Mouse (Mus musculus): ENCODE measurements around the gene Prex1. TPM values are rescaled to one million over a fixed set of nuclear protein-coding genes. Genes with fewer than 3 reads are reported as not detected.

The Prex1 gene
- total RNA-seq, 4 experiments from 2014 or later: 91.7 to 98.3 (median 95.8) TPM

DNA sequence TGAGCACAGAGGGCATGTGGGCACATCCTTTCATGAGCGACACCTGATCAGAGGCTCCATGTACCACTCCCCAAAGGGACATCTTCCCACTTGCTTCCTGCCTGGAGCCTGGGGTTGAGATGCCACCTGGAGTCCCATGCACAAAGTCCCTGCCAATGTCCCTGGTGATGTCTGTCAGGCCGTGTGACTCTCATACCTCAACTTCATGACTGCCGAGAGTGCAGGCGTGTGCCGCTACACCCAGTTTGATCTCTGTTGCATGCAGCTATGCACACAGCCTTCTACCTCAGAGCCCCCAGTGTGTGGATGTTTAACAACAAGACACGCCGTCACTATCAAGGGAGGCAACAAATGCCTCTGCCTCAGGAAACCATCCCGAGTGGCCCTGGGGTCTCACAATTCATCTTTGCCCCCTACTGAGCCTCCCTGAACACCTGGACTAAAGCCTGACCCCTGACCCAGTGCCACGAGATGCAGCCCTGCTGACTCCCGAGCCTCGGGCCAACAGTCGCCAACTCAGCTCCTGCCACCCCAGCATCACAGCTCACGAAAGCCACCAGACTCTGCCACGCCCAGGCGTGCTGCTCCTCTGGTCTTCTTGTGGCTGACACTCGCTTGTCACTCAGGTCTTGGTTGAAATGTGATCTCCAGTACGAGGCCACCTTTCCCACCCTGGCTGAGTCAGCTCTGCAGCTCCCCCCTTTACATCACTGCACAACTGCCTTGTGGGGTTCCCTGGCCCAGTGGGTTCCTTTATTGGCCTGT is 107.0 kb downstream of the Prex1 start:
- no peak for DNase-seq (ENCODE audit: low spot score in 2 of 2)

DNA sequence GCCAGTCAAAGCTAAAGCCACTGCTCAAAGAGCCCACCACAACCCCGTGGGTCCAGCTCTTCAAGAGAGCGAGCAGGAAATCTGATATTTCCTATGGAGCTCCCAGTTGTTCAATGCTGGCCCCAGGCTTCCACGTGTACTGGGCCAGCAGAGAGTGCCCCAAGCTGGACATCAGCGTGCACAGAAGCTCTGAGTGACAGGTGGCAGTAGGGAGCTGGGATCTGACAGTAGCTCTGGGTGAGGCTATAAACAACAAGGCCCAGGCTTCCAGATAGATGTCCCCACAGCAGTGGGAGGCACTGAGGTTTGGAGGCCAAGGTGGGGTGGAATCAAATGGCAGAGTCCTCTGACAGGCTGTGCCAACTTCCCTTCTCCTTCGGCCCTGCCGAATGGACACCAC is 107.6 kb downstream of the Prex1 start:
- no peak for DNase-seq (ENCODE audit: low spot score in 2 of 2)

DNA sequence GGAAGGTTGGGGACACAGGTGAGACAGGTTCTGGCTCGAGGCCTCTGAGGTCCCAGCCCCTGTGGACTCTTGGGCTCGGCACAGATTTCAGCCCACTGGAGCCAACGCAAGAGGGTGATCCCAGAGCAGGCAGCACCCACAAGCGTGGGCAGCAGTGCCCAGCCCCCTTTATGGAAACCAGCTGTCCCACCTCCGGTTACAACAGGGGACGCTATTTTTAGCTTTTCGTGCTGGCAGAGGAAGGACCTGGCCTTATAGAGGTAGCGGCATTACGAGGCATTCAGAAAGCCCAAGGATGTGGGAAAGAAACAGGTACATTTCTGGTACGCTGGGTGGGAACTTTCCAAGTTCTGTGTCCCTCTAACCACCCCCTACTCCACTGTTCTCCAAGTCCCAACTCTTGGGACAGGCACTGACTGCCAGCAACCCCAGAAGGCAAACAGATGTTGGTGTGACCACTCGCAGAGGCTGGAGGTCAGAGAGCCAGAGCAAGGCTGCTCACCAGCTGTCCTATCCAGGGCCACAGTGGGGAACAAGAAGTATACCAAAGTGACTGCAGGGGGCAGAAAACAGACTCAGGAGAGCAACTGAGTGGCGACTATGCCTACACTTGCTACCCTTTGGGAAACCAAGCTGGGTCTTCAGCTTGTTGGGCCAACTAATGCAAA is 108.3 kb downstream of the Prex1 start:
- DNase-seq (ENCODE audit: low spot score in 2 of 2): no peak

DNA sequence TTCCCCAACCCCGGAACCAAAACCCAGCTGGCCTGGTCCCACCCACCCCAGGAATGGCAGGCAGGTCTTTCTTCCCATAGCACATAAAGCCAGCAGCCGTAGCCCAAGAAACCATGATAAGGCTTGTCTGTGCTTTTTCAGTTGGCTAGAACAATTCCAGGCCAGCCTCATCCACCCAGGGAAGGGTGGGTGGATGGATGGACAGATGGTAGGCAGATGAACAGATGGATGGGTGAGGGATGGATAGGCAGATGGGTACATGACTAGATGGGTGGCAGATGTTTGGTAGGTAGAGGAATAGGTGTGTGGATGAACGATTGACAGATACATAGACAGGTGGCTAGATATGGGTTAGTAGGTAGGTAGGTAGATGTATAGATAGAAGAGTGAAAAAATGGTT is 110.7 kb downstream of the Prex1 start:
- DNase-seq (ENCODE audit: low spot score in 2 of 2): peak in 1 of 2 experiments; percentile 43

DNA sequence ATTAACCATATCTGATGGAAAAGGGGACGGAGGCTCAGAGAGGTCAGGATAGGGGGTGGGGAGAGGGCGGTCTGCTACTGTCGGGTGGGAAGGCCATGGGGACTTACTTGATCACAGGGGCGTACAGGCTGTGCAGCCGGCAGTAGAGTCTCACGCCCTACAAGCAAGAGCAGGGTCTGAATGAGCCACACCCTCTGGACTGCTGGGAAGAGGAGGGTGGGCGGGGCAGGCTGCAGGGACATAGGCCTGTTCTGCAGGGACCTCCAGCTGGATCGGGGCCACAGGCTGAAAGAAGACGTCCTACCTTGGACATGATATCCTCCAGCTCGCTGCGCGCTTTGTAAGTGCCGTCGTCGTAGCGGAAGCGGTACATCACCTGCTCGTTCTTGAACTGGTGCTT is 112.2 kb downstream of the Prex1 start:
- no peak for DNase-seq (ENCODE audit: low spot score in 2 of 2)

DNA sequence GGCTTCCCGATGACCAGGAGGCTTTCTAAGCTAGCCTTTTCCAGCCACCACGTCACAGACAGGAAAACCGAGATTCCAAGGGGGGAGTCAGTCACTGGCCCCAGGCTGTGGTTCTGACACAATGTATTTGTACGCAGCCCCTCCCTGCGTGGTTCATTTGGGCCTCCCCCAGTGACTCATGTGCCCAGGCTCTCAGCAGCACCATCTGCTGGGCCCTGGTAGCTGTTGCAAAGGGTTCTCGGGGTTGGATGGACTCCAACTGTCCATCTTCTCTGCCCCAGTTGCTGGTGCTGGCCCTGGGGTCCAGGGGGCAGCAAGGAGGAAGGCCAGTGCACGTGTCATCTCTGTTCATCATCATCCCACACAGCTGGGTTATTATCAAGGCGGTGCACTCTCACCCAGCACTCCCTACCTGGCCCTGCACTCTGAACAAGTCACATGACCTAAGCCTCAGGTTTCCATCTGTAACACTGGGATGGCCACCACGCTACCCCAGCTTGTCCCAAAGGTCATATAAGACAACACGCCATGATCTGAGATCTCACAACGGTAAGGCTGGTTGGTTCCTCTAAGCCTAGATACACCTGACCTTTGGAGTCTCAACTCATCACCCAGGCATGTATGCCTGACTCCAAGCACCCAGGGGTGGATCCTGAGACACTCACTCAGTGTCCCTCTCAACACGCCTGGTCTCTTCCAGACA is 115.0 kb downstream of the Prex1 start:
- no peak for DNase-seq (ENCODE audit: low spot score in 2 of 2)

DNA sequence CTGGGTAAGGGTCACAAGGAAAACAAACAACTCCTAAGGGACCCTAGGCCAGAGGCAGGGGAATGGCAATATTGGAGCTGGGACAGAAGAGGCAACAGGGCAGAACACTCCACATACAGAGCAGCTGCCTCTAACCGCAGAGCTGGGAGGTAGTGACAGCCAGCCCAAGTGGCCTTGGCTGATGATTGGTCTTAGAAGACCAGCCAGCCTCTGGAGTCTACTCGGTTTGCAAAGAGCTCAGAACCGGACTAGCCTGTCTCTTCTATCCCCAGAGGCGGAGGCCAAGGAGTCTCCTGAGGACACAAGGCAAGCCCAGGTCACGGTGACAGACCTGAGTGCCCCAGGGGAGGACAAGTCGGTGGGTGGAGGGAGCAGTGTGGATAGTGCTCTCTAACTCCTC is 115.9 kb downstream of the Prex1 start:
- DNase-seq (ENCODE audit: low spot score in 2 of 2): no peak

DNA sequence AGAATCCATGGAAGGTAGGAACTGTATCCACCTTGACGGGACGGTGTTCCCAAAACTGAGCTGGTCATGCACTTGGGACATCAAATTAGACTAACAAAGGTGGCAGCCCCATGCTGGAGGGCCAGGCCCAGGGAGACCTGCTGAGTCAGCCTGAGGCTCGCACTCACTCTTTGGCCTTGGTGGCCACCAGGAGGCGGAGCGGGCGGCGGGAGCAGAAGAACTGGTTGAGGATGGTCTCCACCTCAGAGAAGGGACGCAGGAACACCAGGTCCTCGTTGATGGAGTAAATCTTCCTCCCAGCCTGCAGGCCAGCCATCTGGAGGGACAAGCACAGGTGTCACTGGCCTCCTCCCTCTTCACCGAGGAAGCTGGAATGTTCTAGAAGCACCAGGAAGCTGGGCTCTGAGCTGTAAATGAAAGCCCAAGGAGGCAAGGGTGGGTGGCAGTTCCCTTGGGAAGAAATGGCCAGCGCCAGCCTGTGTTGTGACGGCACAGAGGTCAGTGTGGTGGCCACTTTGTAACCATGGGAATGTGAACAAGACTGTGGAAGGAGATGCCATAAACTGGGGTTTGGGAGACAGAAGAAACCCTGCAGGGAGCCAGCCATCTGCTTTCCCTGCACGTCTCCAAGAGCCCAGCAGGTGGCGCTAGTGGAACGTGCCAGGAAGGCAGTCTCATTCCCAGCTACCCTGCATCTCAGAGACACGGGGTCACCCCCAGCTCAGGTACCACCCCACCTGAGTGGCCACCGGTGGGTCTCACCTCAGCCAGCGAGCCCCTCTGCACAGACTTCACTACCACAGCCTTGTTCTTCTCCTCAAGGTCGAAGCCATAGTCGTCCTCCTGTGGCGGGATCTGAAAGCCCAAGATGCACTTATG is 121.4 kb downstream of the Prex1 start:
- peak; percentile 64 to 84 for DNase-seq (ENCODE audit: low spot score in 2 of 2)

DNA sequence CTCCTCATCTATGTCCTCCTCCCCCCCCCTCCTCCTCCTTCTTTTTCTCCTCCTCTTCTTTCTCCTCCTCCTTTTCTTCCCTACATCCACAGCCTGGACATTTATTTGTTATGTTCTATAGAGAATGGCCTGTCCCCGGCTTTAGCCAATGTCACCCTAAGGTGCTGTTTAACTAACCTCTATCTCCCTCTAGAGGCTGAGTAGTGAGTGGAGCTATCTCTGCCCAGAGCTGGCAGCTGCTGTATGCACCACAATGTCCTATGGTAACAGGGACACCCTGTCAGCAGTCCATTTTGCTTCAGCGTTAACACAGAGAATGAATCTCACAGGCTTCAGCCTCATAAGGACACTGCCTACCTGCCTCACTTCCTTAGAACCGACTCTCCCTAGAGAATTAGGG is 129.1 kb downstream of the Prex1 start:
- no peak for DNase-seq (ENCODE audit: low spot score in 2 of 2)

DNA sequence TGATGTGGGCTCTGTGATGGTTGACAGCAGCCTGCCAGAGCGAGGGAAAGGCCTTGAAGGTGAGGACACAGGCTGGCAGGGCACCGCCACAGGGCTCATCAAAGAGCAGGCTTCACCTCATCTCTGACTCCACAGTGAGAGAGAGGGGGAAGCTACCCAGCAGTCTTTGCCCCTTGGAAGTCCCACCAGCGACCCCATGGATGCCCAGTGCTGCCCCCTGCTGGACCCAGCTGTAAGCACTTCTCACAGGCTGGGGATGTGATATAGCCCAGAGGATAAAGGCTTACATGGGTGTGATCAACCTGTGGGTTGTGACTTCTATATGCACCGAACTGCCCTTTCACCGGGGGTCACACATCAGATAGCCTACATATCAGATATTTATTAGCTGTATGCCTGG is 130.3 kb downstream of the Prex1 start:
- DNase-seq (ENCODE audit: low spot score in 2 of 2): no peak

DNA sequence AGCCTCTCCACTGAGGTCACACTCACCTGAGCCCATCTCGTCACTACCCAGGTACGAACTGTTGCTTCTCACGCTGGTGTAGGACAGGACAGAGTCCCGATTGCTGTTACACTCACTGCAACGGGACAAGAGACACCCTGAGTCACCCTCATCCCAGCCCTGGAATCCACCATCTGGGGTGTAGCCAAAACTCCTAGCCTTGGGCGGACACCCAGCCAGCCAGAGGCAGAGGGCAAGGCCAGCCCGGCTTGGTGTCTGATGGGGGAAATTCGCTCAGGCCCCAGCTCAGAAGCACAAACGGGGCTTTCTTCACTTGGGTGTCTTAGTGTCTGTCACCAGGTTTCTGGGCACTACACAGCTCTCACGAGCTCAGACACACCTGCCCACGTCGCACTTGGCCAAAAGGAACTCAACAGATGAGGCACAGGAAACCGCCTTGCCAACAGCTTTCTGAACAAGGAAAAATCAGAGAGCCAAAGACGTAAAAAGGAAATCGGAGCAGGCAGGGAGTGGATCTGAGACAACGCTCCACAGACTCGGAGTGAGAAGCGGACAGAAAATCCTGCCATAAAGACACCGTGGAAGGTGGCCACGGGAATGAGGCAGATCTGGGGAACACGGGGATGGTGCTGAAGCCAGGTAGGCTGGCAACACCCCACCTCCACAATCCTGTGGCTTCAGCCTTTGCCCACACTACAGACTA is 131.6 kb downstream of the Prex1 start:
- DNase-seq (ENCODE audit: low spot score in 2 of 2): peak in 1 of 2 experiments; percentile 82

DNA sequence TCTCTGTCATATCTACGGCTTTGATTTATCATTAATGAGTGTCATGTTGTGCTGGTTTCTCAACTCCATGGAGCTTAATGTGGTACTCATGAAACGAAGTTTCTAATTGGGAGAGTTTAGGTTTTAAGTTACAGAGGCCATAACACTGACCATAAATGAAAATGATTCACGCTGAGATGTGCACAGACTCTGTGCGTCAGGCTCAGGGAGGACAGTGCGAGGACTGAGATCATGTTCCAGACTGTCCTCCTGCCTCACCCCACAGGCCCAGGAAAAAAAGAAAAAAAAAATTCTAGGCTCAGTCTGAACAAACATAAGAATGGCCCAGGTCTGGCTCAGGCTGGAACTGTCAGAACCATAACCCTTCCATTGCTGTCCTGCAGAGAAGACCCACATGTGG is 133.8 kb downstream of the Prex1 start:
- no peak for DNase-seq (ENCODE audit: low spot score in 2 of 2)

DNA sequence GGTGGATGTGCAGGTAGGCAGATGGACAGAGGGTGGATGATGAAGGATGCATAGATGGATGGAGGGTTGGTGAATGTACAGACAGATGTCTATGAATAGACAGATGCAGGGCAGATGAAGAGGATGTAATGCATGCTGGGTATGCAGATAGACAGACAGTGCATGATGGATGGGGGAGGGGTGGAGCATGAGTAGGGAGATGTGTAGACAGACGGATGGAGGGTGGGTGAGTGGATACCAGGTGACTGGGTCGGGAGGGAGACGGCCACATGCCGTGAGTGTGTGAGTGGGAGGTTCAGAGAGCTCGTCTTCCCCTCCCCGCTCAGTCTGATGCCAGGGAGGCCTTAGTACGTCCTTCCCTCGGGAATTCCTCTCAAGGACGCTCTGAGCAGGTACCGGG is 134.3 kb downstream of the Prex1 start:
- DNase-seq (ENCODE audit: low spot score in 2 of 2): no peak

DNA sequence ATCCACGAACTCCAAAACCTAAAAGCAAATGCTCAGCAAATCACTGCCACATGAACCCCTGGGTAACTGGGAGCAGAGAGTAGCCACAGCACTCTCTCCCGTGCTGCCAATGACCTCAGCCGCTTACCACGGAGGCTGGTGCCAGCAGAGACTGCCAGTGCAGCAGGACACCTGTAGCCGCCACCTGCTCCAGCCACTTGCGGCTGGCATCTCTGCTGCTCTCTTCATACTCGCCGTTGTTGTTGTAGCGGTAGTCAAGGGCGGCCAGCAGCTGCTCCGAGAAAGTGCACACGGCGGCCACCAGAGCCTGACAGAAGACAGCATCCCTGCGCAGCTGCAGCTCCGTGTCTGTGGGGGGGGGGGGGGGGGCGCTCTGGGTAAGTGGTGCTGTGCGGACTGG is 138.2 kb downstream of the Prex1 start:
- no peak for DNase-seq (ENCODE audit: low spot score in 2 of 2)

DNA sequence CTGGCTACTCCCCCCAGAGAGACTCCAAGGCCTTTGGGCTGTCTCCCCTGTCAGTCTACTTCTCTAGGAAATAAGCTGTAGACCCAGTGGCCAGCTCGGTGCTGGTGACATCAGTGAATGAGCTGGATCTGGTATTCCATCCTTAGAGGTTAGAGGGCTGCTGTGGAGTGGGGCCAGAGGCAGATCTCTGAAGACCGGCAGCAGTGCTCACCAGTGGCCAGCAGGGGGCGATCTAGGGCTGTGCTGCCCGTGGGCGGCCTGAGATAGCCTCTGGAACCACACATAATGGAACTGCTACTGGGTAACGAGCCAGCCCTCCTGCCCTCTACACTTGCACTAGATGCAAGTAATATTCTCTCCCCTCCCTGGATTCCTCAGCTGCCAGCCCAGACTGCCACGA is 138.7 kb downstream of the Prex1 start:
- peak in 1 of 2 experiments; percentile 40 for DNase-seq (ENCODE audit: low spot score in 2 of 2)

DNA sequence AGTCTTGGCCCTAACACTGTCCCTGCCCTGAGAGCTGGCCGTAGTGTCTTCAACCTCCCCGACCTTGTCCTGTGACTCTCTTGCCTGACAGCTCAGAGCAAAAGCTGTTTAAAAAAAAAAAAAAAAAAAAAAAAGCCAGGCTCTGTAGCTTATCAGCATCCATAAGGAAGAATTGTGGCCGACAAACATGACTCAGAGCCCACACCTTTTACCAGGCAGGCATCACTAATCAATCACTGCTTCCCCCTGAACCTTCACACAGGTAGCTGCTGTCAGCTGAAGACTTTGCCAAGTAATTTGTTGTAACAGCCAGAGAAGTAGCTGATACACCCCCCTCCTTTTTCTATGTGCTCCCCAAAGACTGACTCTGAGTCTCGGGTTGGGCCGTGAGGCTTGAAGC is 140.0 kb downstream of the Prex1 start:
- DNase-seq (ENCODE audit: low spot score in 2 of 2): no peak

DNA sequence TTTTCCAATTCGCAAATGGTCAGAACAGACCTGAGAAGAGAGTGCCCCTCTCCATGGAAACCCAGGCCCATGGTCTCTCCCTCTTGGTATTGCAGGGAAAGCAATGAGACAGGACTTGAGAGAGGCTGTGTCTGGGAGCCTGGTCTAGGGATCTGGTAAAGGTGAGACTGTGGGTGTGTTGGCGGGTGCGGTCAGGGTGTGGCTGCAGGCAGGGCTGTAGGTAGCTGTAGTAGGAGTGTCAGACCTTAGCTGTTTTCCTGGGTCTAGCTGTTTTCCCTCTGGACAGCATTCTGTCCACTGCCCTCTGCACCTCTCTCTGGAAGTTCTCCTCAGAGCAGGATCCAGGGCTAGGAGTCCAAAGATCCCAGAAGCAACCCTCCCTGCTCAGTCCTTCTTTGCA is 141.3 kb downstream of the Prex1 start:
- DNase-seq (ENCODE audit: low spot score in 2 of 2): no peak

DNA sequence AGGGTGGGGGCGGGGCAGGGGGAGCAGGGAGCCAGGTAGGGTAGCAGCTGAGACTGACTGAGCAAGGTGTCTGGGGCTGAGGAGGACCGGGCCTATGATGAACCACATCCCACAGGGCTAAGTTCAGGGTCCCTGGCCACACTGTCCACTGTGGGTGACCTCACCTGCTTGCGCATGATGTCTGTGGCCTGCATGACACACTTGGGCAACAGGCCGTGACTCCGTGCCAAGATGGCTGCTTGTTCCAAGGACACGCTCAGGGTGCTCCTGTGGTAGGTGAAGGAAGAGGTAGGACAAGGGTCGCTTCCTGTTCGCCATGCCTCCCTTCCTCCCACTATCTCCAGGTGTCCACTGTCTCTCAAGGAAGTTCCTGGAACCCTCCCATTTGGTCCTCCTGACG is 144.4 kb downstream of the Prex1 start:
- no peak for DNase-seq (ENCODE audit: low spot score in 2 of 2)

DNA sequence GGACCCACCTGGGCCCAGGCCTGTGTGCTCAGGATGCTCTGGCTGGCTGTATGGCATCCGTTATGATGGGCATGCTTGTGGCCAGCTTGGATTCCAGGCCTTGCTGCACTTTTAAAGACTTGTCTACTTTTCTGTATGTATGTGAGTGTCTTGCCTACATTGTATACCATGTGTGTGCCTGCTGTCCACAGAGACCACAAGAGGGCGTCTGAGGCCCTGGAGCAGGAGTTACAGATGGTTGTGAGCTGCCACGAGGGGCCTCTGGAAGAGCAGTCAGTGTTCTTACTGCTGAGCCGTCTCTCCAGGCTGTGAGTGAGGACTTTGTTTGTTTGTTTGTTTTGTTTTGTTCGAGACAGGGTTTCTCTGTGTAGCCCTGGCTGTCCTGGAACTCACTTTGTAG is 148.1 kb downstream of the Prex1 start:
- DNase-seq (ENCODE audit: low spot score in 2 of 2): no peak

DNA sequence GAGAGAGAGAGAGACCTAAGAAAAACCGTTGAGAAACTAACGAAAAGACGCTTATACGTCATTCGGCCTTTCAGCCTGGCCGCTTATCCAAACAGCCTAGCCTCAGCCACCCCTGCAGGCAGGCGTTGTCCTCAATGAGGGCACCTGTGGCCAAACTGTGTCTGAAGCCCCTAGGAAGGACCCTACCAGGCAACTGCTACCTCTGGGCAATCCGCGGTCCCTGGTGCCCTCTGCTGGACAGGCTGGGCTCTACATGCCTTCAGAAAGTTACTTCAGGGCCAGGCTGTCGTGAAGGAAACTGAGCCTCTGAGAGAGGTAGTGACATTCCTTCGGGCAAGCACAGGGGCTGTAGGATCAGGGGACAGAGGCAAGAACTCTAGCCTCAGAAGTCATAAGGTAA is 149.2 kb downstream of the Prex1 start:
- DNase-seq (ENCODE audit: low spot score in 2 of 2): peak in 1 of 2 experiments; percentile 62

DNA sequence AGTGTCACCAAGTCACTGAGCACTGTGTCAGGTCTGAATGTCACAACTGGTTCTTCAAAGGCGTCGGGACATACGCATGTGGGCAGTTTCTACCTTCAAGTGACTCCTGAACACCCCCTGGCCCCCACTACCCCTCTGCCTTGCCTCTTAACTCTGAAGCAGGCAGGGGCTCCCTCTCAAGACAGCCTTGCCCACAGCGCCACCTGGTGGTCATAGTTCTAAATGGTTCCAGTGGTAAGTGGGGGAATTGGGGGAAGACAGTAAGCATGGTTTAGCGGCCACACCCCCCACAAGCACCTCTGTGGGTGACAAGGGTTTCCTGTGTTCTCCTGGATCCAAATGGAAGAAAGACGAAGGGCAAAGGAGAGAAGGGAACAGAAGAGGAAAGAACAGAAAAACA is 149.7 kb downstream of the Prex1 start:
- DNase-seq (ENCODE audit: low spot score in 2 of 2): peak; percentile 54 to 77
